Mouse (Mus musculus) cerebellum, postnatal 36 days (tissue): ENCODE data around the gene Atxn7l3.
A peak's percentile ranks its signal among the peaks of the same experiment; 100 is the strongest.

ENCODE experiments used
- DNase-seq, 2 experiments: peaks; one replicate each; pipeline ENCODE4 v3.0.0; 2021 to 2022; ENCODE audit warnings: mixed read lengths in 2 of 2

Gene Atxn7l3

GRCm38 (mm10) chr11:102296491-102297472 lies at the start of gene Atxn7l3:
TSS of gene Atxn7l3 (minus strand) at chr11:102296631.
- DNase-seq: peak; percentile 95 to 99

GRCm38 (mm10) chr11:102344458-102344857 lies 48.0 kb upstream of the Atxn7l3 start:
- DNase-seq: no peak

GRCm38 (mm10) chr11:102342742-102343141 lies 46.3 kb upstream of the Atxn7l3 start:
- no peak for DNase-seq

GRCm38 (mm10) chr11:102341101-102341500 lies 44.7 kb upstream of the Atxn7l3 start:
- DNase-seq: no peak

GRCm38 (mm10) chr11:102339624-102340023 lies 43.2 kb upstream of the Atxn7l3 start:
- peak; percentile 45 to 59 for DNase-seq

- DNase-seq: peak; percentile 83 to 84
These were observed 42.8 kb upstream of the Atxn7l3 start for GRCm38 (mm10) chr11:102339195-102339594.

- DNase-seq: peak; percentile 98 to 99
These were observed 42.1 kb upstream of the Atxn7l3 start for GRCm38 (mm10) chr11:102338561-102338960.

GRCm38 (mm10) chr11:102337921-102338320 lies 41.5 kb upstream of the Atxn7l3 start:
- no peak for DNase-seq

- DNase-seq: no peak
These were observed 39.8 kb upstream of the Atxn7l3 start for GRCm38 (mm10) chr11:102336191-102336590.

- DNase-seq: no peak
These were observed 38.7 kb upstream of the Atxn7l3 start for GRCm38 (mm10) chr11:102334973-102335700.

GRCm38 (mm10) chr11:102334010-102334409 lies 37.6 kb upstream of the Atxn7l3 start:
- no peak for DNase-seq

GRCm38 (mm10) chr11:102333061-102333460 lies 36.6 kb upstream of the Atxn7l3 start:
- DNase-seq: no peak

- DNase-seq: no peak
These were observed 35.4 kb upstream of the Atxn7l3 start for GRCm38 (mm10) chr11:102331806-102332205.

- no peak for DNase-seq
These were observed 33.6 kb upstream of the Atxn7l3 start for GRCm38 (mm10) chr11:102330039-102330438.

GRCm38 (mm10) chr11:102329518-102329917 lies 33.1 kb upstream of the Atxn7l3 start:
- no peak for DNase-seq

GRCm38 (mm10) chr11:102327839-102328238 lies 31.4 kb upstream of the Atxn7l3 start:
- DNase-seq: no peak

GRCm38 (mm10) chr11:102327250-102327649 lies 30.8 kb upstream of the Atxn7l3 start:
- DNase-seq: no peak

- DNase-seq: no peak
These were observed 27.1 kb upstream of the Atxn7l3 start for GRCm38 (mm10) chr11:102323516-102323915.

GRCm38 (mm10) chr11:102321931-102322330 lies 25.5 kb upstream of the Atxn7l3 start:
- no peak for DNase-seq

GRCm38 (mm10) chr11:102320686-102321005 lies 24.2 kb upstream of the Atxn7l3 start:
- DNase-seq: peak; percentile 69 to 73

GRCm38 (mm10) chr11:102319941-102320685 lies 23.7 kb upstream of the Atxn7l3 start:
- peak; percentile 90 to 93 for DNase-seq

GRCm38 (mm10) chr11:102319410-102319792 lies 23.0 kb upstream of the Atxn7l3 start, which contains the start of gene Ubtf:
TSS of gene Ubtf (minus strand) at chr11:102319742.
- DNase-seq: peak; percentile 89 to 93
